Mouse (Mus musculus) heart, embryonic 14.5 days (tissue): ENCODE measurements at regions not wholly inside any gene's neighbourhood (a gene's known extent, or its start where the extent isn't known, plus 50 kb on each side); places are given as distances from the start of the nearest gene placed in this dataset.

ENCODE experiments used
- ATAC-seq: fragments of 200-750 bp; cut with Nextera tagmentation; 2 replicates; pipeline ENCODE4 v1.8.0; 2017; ENCODE audit warnings: low read depth, moderate TSS enrichment; ENCODE audit not compliant: insufficient number of reproducible peaks, insufficient read depth, low FRiP score
- H3K27ac ChIP-seq, 2 experiments: fragments of 200-500 bp in 1 of 2; fragments of 300-500 bp in 1 of 2; sonication (generic) in 1 of 2; replicated peaks in 1 of 2; 2 replicates each; pipeline ENCODE4 v1.5.1; 2012 to 2014; ENCODE audit warnings: low read depth in 2 of 2, low read length in 2 of 2, control low read depth in 1 of 2, mild to moderate bottlenecking in 1 of 2, mixed read lengths in 1 of 2; ENCODE audit not compliant: control insufficient read depth in 1 of 2, insufficient read depth in 1 of 2
- H3K27me3 ChIP-seq: fragments of 300-500 bp; sonication (generic); 2 replicates; pipeline ENCODE4 v1.6.1; 2014; ENCODE audit warnings: mild to moderate bottlenecking, low read length, control low read depth; ENCODE audit not compliant: control insufficient read depth, insufficient read depth
- H3K36me3 ChIP-seq: fragments of 300-500 bp; sonication (generic); 2 replicates; pipeline ENCODE4 v1.6.1; 2014; ENCODE audit warnings: mild to moderate bottlenecking, control low read depth, low read length, mixed read lengths; ENCODE audit not compliant: control insufficient read depth, insufficient read depth
- H3K4me1 ChIP-seq, 2 experiments: fragments of 200-500 bp in 1 of 2; fragments of 300-500 bp in 1 of 2; sonication (generic) in 1 of 2; 2 replicates each; pipeline ENCODE4 v1.6.1; 2012 to 2014; ENCODE audit warnings: low read length in 2 of 2, control low read depth in 1 of 2, mixed read lengths in 1 of 2; ENCODE audit not compliant: control insufficient read depth in 2 of 2, insufficient read depth in 2 of 2
- H3K4me2 ChIP-seq: fragments of 300-500 bp; sonication (generic); 2 replicates; pipeline ENCODE4 v1.6.1; 2014; ENCODE audit warnings: mild to moderate bottlenecking, low read length
- H3K4me3 ChIP-seq, 2 experiments: fragments of 200-500 bp in 1 of 2; fragments of 300-500 bp in 1 of 2; sonication (generic) in 1 of 2; 2 replicates each; pipeline ENCODE4 v1.5.1; 2012 to 2014; ENCODE audit warnings: low read length in 2 of 2, mild to moderate bottlenecking in 2 of 2, control low read depth in 1 of 2, low read depth in 1 of 2, moderate library complexity in 1 of 2; ENCODE audit not compliant: control insufficient read depth in 1 of 2, insufficient read depth in 1 of 2
- H3K9ac ChIP-seq: fragments of 300-500 bp; sonication (generic); 2 replicates; pipeline ENCODE4 v1.6.1; 2014; ENCODE audit warnings: mild to moderate bottlenecking, low read length
- H3K9me3 ChIP-seq: fragments of 300-500 bp; sonication (generic); 2 replicates; pipeline ENCODE4 v1.6.1; 2016; ENCODE audit warnings: low read length, control low read depth; ENCODE audit not compliant: control insufficient read depth
- WGBS: fragments of 180-500 bp; shearing (Covaris S2); extraction: QIAGEN DNeasy Blood & Tissue Kit; methylation state at CpG from one replicate; pipeline ENCODE4 v1.1.7; 2014; 5-methylcytosine and 5-hydroxymethylcytosine counted together

- Histone ChIP-seq H3K4me2 (peak overlapping the region; percentile 67), H3K9me3 (no peaks in the 10 kb centered on the region), H3K27me3 (no peaks in the 10 kb centered on the region), H3K4me1 (peaks cover 2 to 13% of the 10 kb centered on the region in 2 experiments; a peak in 2 of 4 replicates), H3K36me3 (no peaks in the 10 kb centered on the region), H3K9ac (peak overlapping the region; percentile 66), H3K27ac (peak overlapping the region; percentile 61 to 75), H3K4me3 (peak overlapping the region; percentile 20 to 38)
- ATAC-seq: no peak
- WGBS: 3% methylated on average over 13 of the region's 13 CpGs
Measured at GRCm38 (mm10) chr16:77400276-77400891, 201.5 kb downstream of the Gm11146 start.

GRCm38 (mm10) chr16:77399846-77400275 lies 202.0 kb downstream of the Gm11146 start:
- peak overlapping the region; percentile 66 for H3K9ac ChIP-seq
- peaks cover 2 to 13% of the 10 kb centered on the region in 2 experiments; a peak in 2 of 4 replicates for H3K4me1 ChIP-seq
- no peaks in the 10 kb centered on the region for H3K36me3 ChIP-seq
- peak overlapping the region; percentile 61 to 75 for H3K27ac ChIP-seq
- WGBS: 18% methylated on average over 10 of the region's 10 CpGs
- H3K4me2 ChIP-seq: peak overlapping the region; percentile 67
- no peaks in the 10 kb centered on the region for H3K9me3 ChIP-seq
- no peaks in the 10 kb centered on the region for H3K27me3 ChIP-seq
- H3K4me3 ChIP-seq: peak overlapping the region; percentile 20 to 38
- no peak for ATAC-seq

- WGBS: 51% methylated on average over 3 of the region's 3 CpGs
- no peaks in the 10 kb centered on the region for H3K36me3 ChIP-seq
- no peak overlapping the region for H3K27ac ChIP-seq
- H3K4me3 ChIP-seq: no peak overlapping the region
- H3K9me3 ChIP-seq: no peaks in the 10 kb centered on the region
- H3K4me1 ChIP-seq: peaks cover 0 to 6% of the 10 kb centered on the region in 2 experiments; a peak in 2 of 4 replicates
- H3K9ac ChIP-seq: no peak overlapping the region
- H3K27me3 ChIP-seq: no peaks in the 10 kb centered on the region
- ATAC-seq: no peak
- no peak overlapping the region for H3K4me2 ChIP-seq
Measured at GRCm38 (mm10) chr16:77394054-77394716, 207.7 kb downstream of the Gm11146 start.

- Histone ChIP-seq H3K36me3 (no peaks in the 10 kb centered on the region), H3K4me1 (peaks cover 0 to 6% of the 10 kb centered on the region in 2 experiments; a peak in 2 of 4 replicates), H3K27ac (no peak overlapping the region), H3K4me3 (no peak overlapping the region), H3K9ac (no peak overlapping the region), H3K9me3 (no peaks in the 10 kb centered on the region), H3K27me3 (no peaks in the 10 kb centered on the region), H3K4me2 (no peak overlapping the region)
- 78% methylated on average over 5 of the region's 5 CpGs for WGBS
- ATAC-seq: no peak
Measured at GRCm38 (mm10) chr16:77393470-77393869, 208.4 kb downstream of the Gm11146 start.

- Histone ChIP-seq H3K9me3 (no peaks in the 10 kb centered on the region), H3K4me1 (peaks cover 0 to 6% of the 10 kb centered on the region in 2 experiments; a peak in 2 of 4 replicates), H3K27ac (no peak overlapping the region), H3K4me3 (no peak overlapping the region), H3K36me3 (no peaks in the 10 kb centered on the region), H3K27me3 (no peaks in the 10 kb centered on the region), H3K9ac (no peak overlapping the region), H3K4me2 (no peak overlapping the region)
- 83% methylated on average over 4 of the region's 4 CpGs for WGBS
- no peak for ATAC-seq
Measured at GRCm38 (mm10) chr16:77392205-77392604, 209.7 kb downstream of the Gm11146 start.

GRCm38 (mm10) chr16:77384021-77384729 lies 217.7 kb downstream of the Gm11146 start:
- WGBS: 70% methylated on average over 6 of the region's 6 CpGs
- H3K4me1 ChIP-seq: no peaks in the 10 kb centered on the region; a peak in 1 of 4 replicates
- H3K27me3 ChIP-seq: no peaks in the 10 kb centered on the region
- no peak overlapping the region for H3K4me3 ChIP-seq
- no peak overlapping the region for H3K27ac ChIP-seq
- no peak overlapping the region for H3K4me2 ChIP-seq
- no peak overlapping the region for H3K9ac ChIP-seq
- no peaks in the 10 kb centered on the region for H3K9me3 ChIP-seq
- no peaks in the 10 kb centered on the region for H3K36me3 ChIP-seq
- no peak for ATAC-seq

- Histone ChIP-seq H3K9me3 (no peaks in the 10 kb centered on the region), H3K27me3 (no peaks in the 10 kb centered on the region), H3K36me3 (no peaks in the 10 kb centered on the region), H3K4me3 (no peak overlapping the region), H3K4me2 (no peak overlapping the region), H3K27ac (no peak overlapping the region), H3K4me1 (peaks cover 0 to 2% of the 10 kb centered on the region in 2 experiments; a peak in 2 of 4 replicates), H3K9ac (no peak overlapping the region)
- ATAC-seq: no peak
- 86% methylated on average over 2 of the region's 2 CpGs for WGBS
Measured at GRCm38 (mm10) chr16:77382790-77383189, 219.1 kb downstream of the Gm11146 start.
